Mouse (Mus musculus) gastrocnemius, postnatal 25 days (tissue): Measurements from ENCODE around the gene Gm45808. TPM values are rescaled to one million over a fixed set of nuclear protein-coding genes. Genes with fewer than 3 reads are reported as not detected.
"Not testable (repeated sequence)": the region's sequence is repeated elsewhere in the genome, so short reads cannot be mapped to it uniquely, and the experiment has no call there.

ENCODE experiments used
- DNase-seq: peaks from one replicate; pipeline ENCODE4 v3.0.0; 2022
- total RNA-seq, 2 experiments: library from RNA; stranded (reverse); gene quantifications; 1 replicate in 1 of 2; 2 replicates in 1 of 2; pipeline ENCODE4 v1.2.3; 2021

Gene Gm45808
- total RNA-seq, 2 experiments from 2014 or later = 4.3 to 10.0 TPM

GRCm38 (mm10) chr7:45467090-45467670, 19.4 kb downstream of the Gm45808 start:
- no peak for DNase-seq

- peak; percentile 92 for DNase-seq
These were observed 20.1 kb downstream of the Gm45808 start, which contains the start of gene Bax for GRCm38 (mm10) chr7:45466283-45467089. Gene Bax, minus strand, starts transcription at chr7:45466898.

- DNase-seq = no peak
These were observed 21.1 kb downstream of the Gm45808 start for GRCm38 (mm10) chr7:45465549-45465948.

GRCm38 (mm10) chr7:45465112-45465511, 21.5 kb downstream of the Gm45808 start:
- no peak for DNase-seq

DNA sequence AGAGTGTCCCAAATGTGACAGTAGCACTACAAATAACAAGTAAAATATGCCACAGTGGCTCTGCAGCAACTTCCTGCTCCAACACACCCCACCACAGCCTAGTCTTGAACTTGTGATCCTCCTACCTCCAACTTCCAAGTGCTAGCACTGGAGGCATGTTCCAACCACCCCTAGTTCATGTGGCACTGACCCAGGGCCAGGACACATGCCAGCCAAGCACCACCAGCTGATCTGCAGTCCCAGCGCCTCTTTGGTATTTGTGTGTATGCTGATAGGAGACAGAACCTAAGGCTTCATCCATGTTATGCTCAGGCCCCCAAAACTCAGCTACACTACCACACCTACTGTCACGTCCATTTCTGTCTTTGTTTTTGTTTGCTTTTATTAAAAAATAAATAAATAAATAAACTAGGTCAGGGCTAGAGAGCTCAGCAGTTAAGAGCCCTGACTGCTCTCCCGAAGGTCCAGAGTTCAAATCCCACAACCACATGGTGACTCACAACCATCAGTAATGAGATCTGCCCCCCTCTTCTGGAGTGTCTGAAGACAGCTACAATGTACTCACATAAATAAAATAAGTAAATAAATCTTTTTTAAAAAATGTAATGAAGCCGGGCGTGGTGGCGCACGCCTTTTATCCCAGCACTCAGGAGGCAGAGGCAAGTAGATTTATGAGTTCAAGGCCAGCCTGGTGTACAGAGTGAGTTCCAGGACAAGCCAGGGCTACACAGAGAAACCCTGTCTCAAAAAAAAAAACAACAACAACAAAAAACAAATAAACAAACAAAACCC, 22.4 kb downstream of the Gm45808 start:
- DNase-seq = no peak

- not testable (repeated sequence) for DNase-seq
These were observed 23.7 kb downstream of the Gm45808 start for GRCm38 (mm10) chr7:45462868-45463267.

- no peak for DNase-seq
These were observed 24.3 kb downstream of the Gm45808 start for GRCm38 (mm10) chr7:45462325-45462724.

GRCm38 (mm10) chr7:45461781-45462180, 24.8 kb downstream of the Gm45808 start:
- no peak for DNase-seq

GRCm38 (mm10) chr7:45461326-45461725, 25.3 kb downstream of the Gm45808 start:
- DNase-seq = no peak

DNA sequence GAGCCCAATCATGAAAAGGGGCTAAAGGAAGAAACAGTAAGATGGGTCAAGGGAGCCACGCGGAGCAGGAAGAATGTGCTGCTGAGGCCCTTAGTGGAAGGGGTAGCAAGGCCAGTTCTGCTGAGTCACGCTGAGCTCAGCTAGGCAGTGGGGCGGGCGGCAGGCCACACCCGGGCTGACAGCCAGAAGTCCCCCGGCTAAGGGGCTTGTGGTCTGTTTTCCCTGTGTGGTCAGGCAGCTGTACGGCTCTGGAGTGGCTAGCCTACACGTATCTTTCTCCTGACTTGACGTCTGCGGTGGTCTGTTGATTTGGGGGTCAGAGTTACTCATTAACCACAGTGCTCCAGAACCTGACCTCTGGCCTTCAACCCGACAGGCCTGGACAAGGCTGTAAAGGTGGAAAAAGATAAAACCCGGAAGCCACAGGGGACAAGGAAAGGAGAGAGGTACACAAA, 25.7 kb downstream of the Gm45808 start:
- peak; percentile 67 for DNase-seq

GRCm38 (mm10) chr7:45460377-45460776, 26.2 kb downstream of the Gm45808 start:
- DNase-seq = no peak

GRCm38 (mm10) chr7:45459564-45460140, 27.0 kb downstream of the Gm45808 start, which contains the start of gene Ftl1:
Gene Ftl1, minus strand, starts transcription at chr7:45459884.
- DNase-seq = peak; percentile 98

GRCm38 (mm10) chr7:45458748-45459563, 27.7 kb downstream of the Gm45808 start:
- peak; percentile 71 for DNase-seq

GRCm38 (mm10) chr7:45457204-45458060, 29.2 kb downstream of the Gm45808 start:
- DNase-seq = peak; percentile 48

GRCm38 (mm10) chr7:45456721-45457203, 29.8 kb downstream of the Gm45808 start:
- DNase-seq = no peak

- no peak for DNase-seq
These were observed 30.5 kb downstream of the Gm45808 start for GRCm38 (mm10) chr7:45455932-45456696.

- DNase-seq = no peak
These were observed 31.6 kb downstream of the Gm45808 start for GRCm38 (mm10) chr7:45454971-45455370.

DNA sequence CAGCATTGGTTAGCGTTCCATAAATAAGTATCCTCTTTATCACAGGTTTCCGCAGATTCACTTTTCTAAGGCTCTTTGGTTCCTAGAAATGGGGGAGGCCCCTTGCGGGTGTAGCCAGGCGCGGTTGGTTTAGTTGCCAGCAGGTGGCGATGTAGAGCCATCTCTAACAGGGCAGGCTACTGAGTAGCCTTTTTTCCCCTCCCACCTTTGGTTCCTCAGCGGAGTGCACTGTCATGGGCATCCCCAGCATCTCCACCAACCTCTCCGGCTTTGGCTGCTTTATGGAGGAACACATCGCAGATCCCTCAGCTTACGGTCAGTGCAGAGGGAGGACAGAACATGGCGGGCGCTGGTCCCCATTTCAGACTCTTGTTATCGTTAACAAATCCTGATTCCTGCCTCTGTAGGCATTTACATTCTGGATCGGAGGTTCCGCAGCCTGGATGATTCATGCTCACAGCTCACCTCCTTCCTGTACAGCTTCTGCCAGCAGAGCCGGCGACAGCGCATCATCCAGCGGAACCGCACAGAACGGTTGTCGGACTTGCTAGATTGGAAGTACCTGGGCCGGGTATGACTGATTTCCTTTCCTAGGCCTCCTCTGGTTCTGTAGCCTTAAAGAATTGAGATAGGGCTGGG, 35.1 kb downstream of the Gm45808 start:
- DNase-seq = peak; percentile 67

GRCm38 (mm10) chr7:45449974-45450373, 36.6 kb downstream of the Gm45808 start:
- no peak for DNase-seq
